Mouse (Mus musculus): ENCODE data around the gene Wdr66.
A peak's percentile ranks its signal among the peaks of the same experiment; 100 is the strongest.
"Not testable (repeated sequence)": the region's sequence is repeated elsewhere in the genome, so short reads cannot be mapped to it uniquely, and the experiment has no call there.

Gene Wdr66

GRCm38 (mm10) chr5:123251834-123252233 lies at the start of gene Wdr66:
Gene Wdr66 (plus strand): TSS chr5:123252102.
- DNase-seq (ENCODE audit: low read depth, low spot score), result peak; percentile 93

GRCm38 (mm10) chr5:123202771-123203170 lies 49.1 kb upstream of the Wdr66 start:
- not testable (repeated sequence) for DNase-seq (ENCODE audit: low read depth, low spot score)

GRCm38 (mm10) chr5:123203591-123203990 lies 48.3 kb upstream of the Wdr66 start:
- not testable (repeated sequence) for DNase-seq (ENCODE audit: low read depth, low spot score)

- DNase-seq (ENCODE audit: low read depth, low spot score), result not testable (repeated sequence)
Measured at GRCm38 (mm10) chr5:123222346-123223050, 29.4 kb upstream of the Wdr66 start.

GRCm38 (mm10) chr5:123223051-123223410 lies 28.9 kb upstream of the Wdr66 start:
- DNase-seq (ENCODE audit: low read depth, low spot score), result no peak

GRCm38 (mm10) chr5:123223861-123224260 lies 28.0 kb upstream of the Wdr66 start:
- not testable (repeated sequence) for DNase-seq (ENCODE audit: low read depth, low spot score)

- DNase-seq (ENCODE audit: low read depth, low spot score), result no peak
Measured at GRCm38 (mm10) chr5:123226851-123227250, 25.1 kb upstream of the Wdr66 start.

- peak; percentile 98 for DNase-seq (ENCODE audit: low read depth, low spot score)
Measured at GRCm38 (mm10) chr5:123227762-123228523, 24.0 kb upstream of the Wdr66 start.

- DNase-seq (ENCODE audit: low read depth, low spot score), result no peak
Measured at GRCm38 (mm10) chr5:123228524-123228922, 23.4 kb upstream of the Wdr66 start.

GRCm38 (mm10) chr5:123229296-123229695 lies 22.6 kb upstream of the Wdr66 start:
- DNase-seq (ENCODE audit: low read depth, low spot score), result no peak

- no peak for DNase-seq (ENCODE audit: low read depth, low spot score)
Measured at GRCm38 (mm10) chr5:123232180-123232579, 19.7 kb upstream of the Wdr66 start.

GRCm38 (mm10) chr5:123235731-123236130 lies 16.2 kb upstream of the Wdr66 start:
- DNase-seq (ENCODE audit: low read depth, low spot score), result peak; percentile 74

GRCm38 (mm10) chr5:123236426-123236825 lies 15.5 kb upstream of the Wdr66 start:
- DNase-seq (ENCODE audit: low read depth, low spot score), result peak; percentile 65

GRCm38 (mm10) chr5:123239501-123239900 lies 12.4 kb upstream of the Wdr66 start:
- DNase-seq (ENCODE audit: low read depth, low spot score), result no peak

- DNase-seq (ENCODE audit: low read depth, low spot score), result peak; percentile 78
Measured at GRCm38 (mm10) chr5:123245518-123245917, 6.4 kb upstream of the Wdr66 start.

- DNase-seq (ENCODE audit: low read depth, low spot score), result no peak
Measured at GRCm38 (mm10) chr5:123251390-123251789, 512 bp upstream of the Wdr66 start.

- DNase-seq (ENCODE audit: low read depth, low spot score), result peak; percentile 88
Measured at GRCm38 (mm10) chr5:123256841-123257755, 5.2 kb downstream of the Wdr66 start.

GRCm38 (mm10) chr5:123258990-123259389 lies 7.1 kb downstream of the Wdr66 start:
- peak; percentile 62 for DNase-seq (ENCODE audit: low read depth, low spot score)

- peak; percentile 57 for DNase-seq (ENCODE audit: low read depth, low spot score)
Measured at GRCm38 (mm10) chr5:123260698-123261097, 8.8 kb downstream of the Wdr66 start.

GRCm38 (mm10) chr5:123266909-123267308 lies 15.0 kb downstream of the Wdr66 start:
- DNase-seq (ENCODE audit: low read depth, low spot score), result no peak

- no peak for DNase-seq (ENCODE audit: low read depth, low spot score)
Measured at GRCm38 (mm10) chr5:123268477-123269474, 16.9 kb downstream of the Wdr66 start.
